Mouse (Mus musculus) limb, embryonic 12.5 days (tissue): ENCODE data around the gene Rubcnl. TPM values are rescaled to one million over a fixed set of nuclear protein-coding genes. Genes with fewer than 3 reads are reported as not detected.

Experiments used
- ATAC-seq: fragments of 200-750 bp; cut with Nextera tagmentation; 2 replicates; pipeline ENCODE4 v1.8.0; 2017; ENCODE audit warnings: low read depth, moderate TSS enrichment; ENCODE audit not compliant: insufficient number of reproducible peaks, insufficient read depth, low FRiP score, low TSS enrichment
- H3K27ac ChIP-seq: fragments of 300-500 bp; sonication (generic); 2 replicates; pipeline ENCODE4 v1.5.1; 2016; ENCODE audit warnings: mild to moderate bottlenecking, moderate library complexity
- H3K27me3 ChIP-seq: fragments of 300-500 bp; sonication (generic); 2 replicates; pipeline ENCODE4 v1.6.1; 2016; ENCODE audit warnings: mild to moderate bottlenecking, moderate library complexity
- H3K36me3 ChIP-seq: fragments of 300-500 bp; sonication (generic); 2 replicates; pipeline ENCODE4 v1.6.1; 2016; ENCODE audit warnings: mild to moderate bottlenecking, moderate library complexity
- H3K4me1 ChIP-seq: fragments of 300-500 bp; sonication (generic); replicated peaks from 2 replicates; pipeline ENCODE4 v1.6.1; 2016
- H3K4me2 ChIP-seq: fragments of 300-500 bp; sonication (generic); 2 replicates; pipeline ENCODE4 v1.6.1; 2016; ENCODE audit warnings: mild to moderate bottlenecking, moderate library complexity
- H3K4me3 ChIP-seq: fragments of 300-500 bp; sonication (generic); replicated peaks from 2 replicates; pipeline ENCODE4 v1.5.1; 2016; ENCODE audit warnings: mild to moderate bottlenecking
- H3K9ac ChIP-seq: fragments of 300-500 bp; sonication (generic); replicated peaks from 2 replicates; pipeline ENCODE4 v1.6.1; 2016; ENCODE audit warnings: mild to moderate bottlenecking, moderate library complexity
- H3K9me3 ChIP-seq: fragments of 300-500 bp; sonication (generic); 2 replicates; pipeline ENCODE4 v1.6.1; 2016; ENCODE audit warnings: mild to moderate bottlenecking, moderate library complexity
- WGBS: fragments of 180-500 bp; shearing (Covaris S2); methylation state at CpG from one replicate; pipeline ENCODE4 v1.1.7; 2016; 5-methylcytosine and 5-hydroxymethylcytosine counted together
- polyA plus RNA-seq: library from polyadenylated mRNA; unstranded; fragments of >200 nt; fragmentation: Nextera tagmentation; extraction: Ambion mirVana; gene quantifications from 2 replicates; pipeline ENCODE4 v1.2.1, GENCODE M21; 2016

Gene Rubcnl
- polyA plus RNA-seq, 1 experiment from 2014 or later = 0.90 TPM

DNA sequence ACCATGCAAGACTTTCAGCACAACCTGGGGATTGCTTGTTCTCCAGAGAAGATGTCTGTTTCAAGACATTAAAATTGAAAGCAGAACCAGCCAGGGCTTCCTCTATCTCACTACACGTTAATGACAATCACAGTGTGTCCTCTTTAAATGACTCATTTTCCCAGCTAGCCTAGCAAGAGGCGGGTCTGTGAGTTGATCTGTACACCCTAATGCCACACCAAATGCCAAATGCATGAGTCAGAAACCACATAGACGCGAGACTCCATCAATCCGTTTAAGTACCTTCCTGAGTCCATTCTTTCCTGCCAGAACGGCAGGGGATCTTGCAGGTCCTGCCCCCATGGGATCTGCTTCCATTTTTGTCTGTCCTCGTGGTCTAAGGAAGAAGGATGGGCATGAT lies 29.4 kb downstream of the Rubcnl start:
- no peak for ATAC-seq
- Histone ChIP-seq H3K27me3 (no peaks in the 10 kb centered on the region), H3K9me3 (no peaks in the 10 kb centered on the region), H3K4me1 (no peaks in the 10 kb centered on the region), H3K4me2 (no peak overlapping the region), H3K36me3 (no peaks in the 10 kb centered on the region), H3K9ac (no peak overlapping the region), H3K4me3 (no peak overlapping the region), H3K27ac (no peak overlapping the region)
- WGBS = 78% methylated on average over 7 of the region's 7 CpGs

GRCm38 (mm10) chr14:75052451-75052850 lies 36.6 kb downstream of the Rubcnl start:
- Histone ChIP-seq H3K4me1 (no peaks in the 10 kb centered on the region), H3K9me3 (no peaks in the 10 kb centered on the region), H3K27ac (no peak overlapping the region), H3K36me3 (no peaks in the 10 kb centered on the region), H3K9ac (no peak overlapping the region), H3K4me3 (no peak overlapping the region), H3K27me3 (no peaks in the 10 kb centered on the region), H3K4me2 (no peak overlapping the region)
- 70% methylated on average over 8 of the region's 8 CpGs for WGBS
- ATAC-seq = no peak

DNA sequence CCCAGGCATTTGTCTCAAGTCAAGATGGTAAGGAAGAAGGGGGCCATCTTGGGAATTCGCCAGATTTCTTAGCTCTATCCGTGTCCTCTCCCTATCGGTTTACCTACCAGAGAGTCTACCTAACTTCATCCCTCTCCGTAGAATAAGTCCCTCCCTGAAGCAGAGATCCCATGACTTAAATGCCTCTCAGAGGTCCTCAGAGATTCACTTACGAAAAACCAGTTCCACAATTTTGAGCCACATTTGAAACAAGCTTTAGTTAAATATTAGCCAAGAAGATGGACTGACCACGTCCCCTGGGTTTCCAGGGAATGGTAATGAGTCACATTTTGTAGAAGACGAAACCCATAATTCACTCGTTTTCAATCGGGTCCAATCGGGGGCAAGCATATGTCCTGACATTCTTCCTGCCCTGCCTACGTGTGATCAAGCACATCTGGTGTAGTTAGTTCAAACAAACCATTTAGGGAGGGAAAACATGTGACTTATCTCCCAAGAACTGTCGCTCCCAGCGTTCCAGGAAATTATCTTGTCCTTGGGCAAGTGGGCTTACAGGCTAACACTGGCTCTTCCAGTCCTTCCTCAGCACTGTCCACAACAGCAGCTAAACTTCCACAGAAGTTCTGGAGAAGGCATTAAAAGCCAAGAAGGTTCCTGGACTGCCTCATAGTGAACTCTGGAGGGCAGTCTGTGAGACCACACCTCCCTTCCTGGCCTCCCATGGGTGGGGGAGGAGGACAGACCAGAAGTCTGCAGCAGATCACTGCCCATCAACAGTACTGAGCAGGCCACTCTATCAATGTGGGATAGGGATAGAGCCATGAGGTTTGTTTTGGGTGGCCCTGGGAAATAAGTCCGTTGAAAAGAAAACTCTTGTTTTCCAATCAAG lies 38.9 kb downstream of the Rubcnl start:
- Histone ChIP-seq H3K4me3 (no peak overlapping the region), H3K4me2 (no peak overlapping the region), H3K27me3 (no peaks in the 10 kb centered on the region), H3K4me1 (no peaks in the 10 kb centered on the region), H3K9me3 (no peaks in the 10 kb centered on the region), H3K9ac (no peak overlapping the region), H3K36me3 (no peaks in the 10 kb centered on the region), H3K27ac (no peak overlapping the region)
- WGBS = 77% methylated on average over 14 of the region's 14 CpGs
- no peak for ATAC-seq

- Histone ChIP-seq H3K4me3 (no peak overlapping the region), H3K36me3 (no peaks in the 10 kb centered on the region), H3K9ac (no peak overlapping the region), H3K27me3 (no peaks in the 10 kb centered on the region), H3K27ac (no peak overlapping the region), H3K4me1 (no peaks in the 10 kb centered on the region), H3K9me3 (no peaks in the 10 kb centered on the region), H3K4me2 (no peak overlapping the region)
- ATAC-seq = no peak
- WGBS = 82% methylated on average over 9 of the region's 9 CpGs
Observed at GRCm38 (mm10) chr14:75056861-75057431, 41.1 kb downstream of the Rubcnl start.

GRCm38 (mm10) chr14:75060562-75060961 lies 44.7 kb downstream of the Rubcnl start:
- no peaks in the 10 kb centered on the region for H3K36me3 ChIP-seq
- ATAC-seq = no peak
- H3K4me3 ChIP-seq = no peak overlapping the region
- no peaks in the 10 kb centered on the region for H3K4me1 ChIP-seq
- H3K9ac ChIP-seq = no peak overlapping the region
- no peak overlapping the region for H3K27ac ChIP-seq
- WGBS = 48% methylated on average over 8 of the region's 8 CpGs
- H3K27me3 ChIP-seq = no peaks in the 10 kb centered on the region
- no peaks in the 10 kb centered on the region for H3K9me3 ChIP-seq
- H3K4me2 ChIP-seq = no peak overlapping the region

- no peak overlapping the region for H3K4me2 ChIP-seq
- no peak for ATAC-seq
- no peaks in the 10 kb centered on the region for H3K4me1 ChIP-seq
- H3K27ac ChIP-seq = no peak overlapping the region
- no peaks in the 10 kb centered on the region for H3K36me3 ChIP-seq
- no peaks in the 10 kb centered on the region for H3K9me3 ChIP-seq
- no peak overlapping the region for H3K9ac ChIP-seq
- WGBS = 91% methylated on average over 8 of the region's 8 CpGs
- H3K27me3 ChIP-seq = no peaks in the 10 kb centered on the region
- H3K4me3 ChIP-seq = no peak overlapping the region
Observed at GRCm38 (mm10) chr14:75063936-75064335, 48.1 kb downstream of the Rubcnl start.

GRCm38 (mm10) chr14:75064520-75064919 lies 48.7 kb downstream of the Rubcnl start:
- WGBS = 72% methylated on average over 7 of the region's 7 CpGs
- Histone ChIP-seq H3K4me3 (no peak overlapping the region), H3K27me3 (no peaks in the 10 kb centered on the region), H3K9me3 (no peaks in the 10 kb centered on the region), H3K4me2 (no peak overlapping the region), H3K9ac (no peak overlapping the region), H3K36me3 (no peaks in the 10 kb centered on the region), H3K27ac (no peak overlapping the region), H3K4me1 (no peaks in the 10 kb centered on the region)
- no peak for ATAC-seq

- Histone ChIP-seq H3K4me3 (no peak overlapping the region), H3K27me3 (no peaks in the 10 kb centered on the region), H3K4me1 (no peaks in the 10 kb centered on the region), H3K9ac (no peak overlapping the region), H3K27ac (no peak overlapping the region), H3K4me2 (no peak overlapping the region), H3K9me3 (no peaks in the 10 kb centered on the region), H3K36me3 (no peaks in the 10 kb centered on the region)
- WGBS = 94% methylated on average over 5 of the region's 5 CpGs
- ATAC-seq = no peak
Observed at GRCm38 (mm10) chr14:75065211-75065610, 49.4 kb downstream of the Rubcnl start.

DNA sequence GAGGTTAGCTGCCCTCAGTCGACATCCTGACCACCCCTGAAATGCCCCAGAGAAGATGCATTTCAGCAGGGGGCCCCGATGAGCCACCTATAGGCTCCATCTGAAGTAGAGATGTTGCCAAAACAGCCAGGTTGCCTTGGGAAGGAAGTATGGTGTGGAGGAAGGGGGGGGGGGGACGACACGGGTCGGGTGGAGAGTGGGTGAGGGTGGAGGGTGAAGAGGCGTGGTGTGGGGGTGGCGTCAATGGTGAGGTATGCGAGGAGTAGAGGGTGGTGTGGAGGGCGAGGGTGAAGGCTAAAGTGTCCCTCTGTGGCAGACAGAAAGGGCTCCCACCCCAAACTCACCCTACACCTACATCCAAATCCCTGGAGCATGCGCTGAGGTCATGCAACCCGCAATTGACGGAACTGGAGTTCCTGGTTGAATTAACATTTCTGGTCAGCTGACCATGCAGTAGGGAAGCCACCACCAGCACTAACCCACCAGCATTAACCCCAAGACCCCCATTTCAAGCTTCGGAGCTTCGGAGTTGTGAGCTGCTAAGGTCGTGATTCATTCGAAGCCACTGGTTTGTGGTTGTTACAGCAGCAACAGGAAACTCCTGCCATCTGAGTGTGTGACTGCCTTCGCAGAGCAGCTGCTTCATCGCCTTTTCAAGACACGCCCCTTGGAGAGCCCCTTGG lies 52.7 kb downstream of the Rubcnl start:
- ATAC-seq = no peak
- 91% methylated on average over 18 of the region's 19 CpGs for WGBS
- H3K4me1 ChIP-seq = no peaks in the 10 kb centered on the region
- H3K36me3 ChIP-seq = no peaks in the 10 kb centered on the region
- no peak overlapping the region for H3K4me2 ChIP-seq
- H3K27me3 ChIP-seq = no peaks in the 10 kb centered on the region
- H3K9me3 ChIP-seq = no peaks in the 10 kb centered on the region
- H3K4me3 ChIP-seq = no peak overlapping the region
- H3K27ac ChIP-seq = no peak overlapping the region
- no peak overlapping the region for H3K9ac ChIP-seq

DNA sequence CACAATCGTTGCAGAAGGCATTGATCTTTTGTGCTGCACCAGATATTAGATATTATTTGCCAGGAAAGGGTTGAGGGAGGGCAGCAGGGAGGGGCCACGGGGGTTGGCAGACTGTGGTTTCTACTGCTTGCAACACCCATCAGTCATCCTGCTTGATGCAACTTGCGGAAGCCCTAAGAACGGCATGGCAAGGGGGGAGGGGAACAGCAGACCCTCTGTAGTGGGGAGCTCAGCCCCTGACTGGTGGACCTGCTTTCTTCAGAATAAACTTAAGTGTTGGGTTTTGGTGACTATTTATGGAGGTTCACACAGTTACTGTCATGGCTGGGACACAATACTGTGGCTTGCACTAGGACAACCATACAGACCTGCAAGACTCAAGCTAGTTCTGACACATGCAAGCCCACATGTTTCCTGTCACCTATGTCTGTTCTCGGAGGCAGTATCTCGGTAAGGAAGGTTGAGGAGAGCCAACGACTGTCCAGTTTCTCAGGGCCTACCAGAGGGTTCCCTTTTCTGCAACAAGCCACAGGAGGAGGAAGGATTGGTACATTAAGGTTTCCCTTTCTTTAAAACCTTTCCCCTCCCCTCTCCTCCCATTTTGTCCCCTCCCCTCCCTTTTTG lies 53.6 kb downstream of the Rubcnl start:
- no peak overlapping the region for H3K27ac ChIP-seq
- H3K9ac ChIP-seq = no peak overlapping the region
- no peaks in the 10 kb centered on the region for H3K36me3 ChIP-seq
- no peak overlapping the region for H3K4me2 ChIP-seq
- WGBS = 82% methylated on average over 7 of the region's 7 CpGs
- no peak for ATAC-seq
- no peaks in the 10 kb centered on the region for H3K27me3 ChIP-seq
- no peaks in the 10 kb centered on the region for H3K4me1 ChIP-seq
- H3K4me3 ChIP-seq = no peak overlapping the region
- no peaks in the 10 kb centered on the region for H3K9me3 ChIP-seq

GRCm38 (mm10) chr14:75071091-75071490 lies 55.3 kb downstream of the Rubcnl start:
- Histone ChIP-seq H3K36me3 (no peaks in the 10 kb centered on the region), H3K4me1 (no peaks in the 10 kb centered on the region), H3K9ac (no peak overlapping the region), H3K9me3 (no peaks in the 10 kb centered on the region), H3K27ac (no peak overlapping the region), H3K4me3 (no peak overlapping the region), H3K4me2 (no peak overlapping the region), H3K27me3 (no peaks in the 10 kb centered on the region)
- 87% methylated on average over 15 of the region's 15 CpGs for WGBS
- no peak for ATAC-seq
